Mouse (Mus musculus) left cerebral cortex, postnatal 36 days (tissue): ENCODE measurements at regions not wholly inside any gene's neighbourhood (a gene's known extent, or its start where the extent isn't known, plus 50 kb on each side); places are given as distances from the start of the nearest gene placed in this dataset.

ENCODE experiments used
- DNase-seq, 2 experiments: peaks; one replicate each; pipeline ENCODE4 v3.0.0; 2021 to 2022; ENCODE audit warnings: low spot score in 2 of 2, mixed read lengths in 1 of 2
- intact Hi-C: fragments of 180-260 bp; cut with DNase I; formaldehyde crosslinking; loops from one replicate; pipeline ENCODE4 v1.15.1; 2025

- intact Hi-C loops: no loop called here
- no peak for DNase-seq
These were observed 56.4 kb upstream of the Ddhd1 start for GRCm38 (mm10) chr14:45714311-45714710.

DNA sequence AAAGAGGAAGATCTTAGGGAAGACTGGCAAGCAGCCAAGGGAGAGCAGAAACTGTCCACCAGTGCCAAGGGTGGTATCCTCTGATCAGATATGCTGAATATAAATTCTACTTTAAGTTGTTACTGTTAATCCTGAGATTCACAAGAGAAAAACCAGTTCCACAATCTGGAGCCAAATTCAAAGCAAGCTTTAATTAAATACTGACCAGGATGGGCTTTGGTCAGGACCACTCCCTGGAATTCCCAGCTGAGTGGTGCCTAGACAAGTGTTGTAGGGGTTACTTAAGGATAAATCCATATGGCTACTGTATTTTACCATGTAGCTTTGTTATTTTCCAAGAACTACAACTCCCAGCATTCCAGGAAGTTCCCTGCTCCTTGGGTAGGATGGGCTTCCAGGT lies 56.8 kb upstream of the Ddhd1 start:
- no peak for DNase-seq
- intact Hi-C loops: no loop called here

- DNase-seq: no peak
- intact Hi-C loops: no loop called here
These were observed 58.2 kb upstream of the Ddhd1 start for GRCm38 (mm10) chr14:45716100-45716499.

GRCm38 (mm10) chr14:45722887-45723286 lies 64.9 kb upstream of the Ddhd1 start:
- intact Hi-C loops: no loop called here
- no peak for DNase-seq

DNA sequence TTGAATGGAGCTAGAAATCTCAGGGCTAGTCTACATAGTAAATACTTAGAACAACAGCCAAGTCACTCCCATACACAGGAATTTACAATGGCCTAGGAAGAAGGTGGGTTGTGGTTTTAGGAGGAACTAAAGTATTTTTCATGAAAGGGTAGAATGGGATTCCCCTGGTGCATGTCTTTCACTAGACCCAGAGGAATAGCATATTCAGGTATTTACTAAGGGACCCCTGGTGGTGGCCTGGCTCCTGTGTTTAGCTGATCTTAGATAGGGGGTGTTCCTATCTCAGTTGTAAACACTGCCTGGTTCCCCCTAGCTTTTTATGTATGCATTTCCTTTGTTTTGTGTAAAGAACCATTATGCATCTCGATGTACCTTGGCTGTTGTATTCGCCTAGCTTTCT lies 66.4 kb upstream of the Ddhd1 start:
- no peak for DNase-seq
- intact Hi-C loops: no loop called here

DNA sequence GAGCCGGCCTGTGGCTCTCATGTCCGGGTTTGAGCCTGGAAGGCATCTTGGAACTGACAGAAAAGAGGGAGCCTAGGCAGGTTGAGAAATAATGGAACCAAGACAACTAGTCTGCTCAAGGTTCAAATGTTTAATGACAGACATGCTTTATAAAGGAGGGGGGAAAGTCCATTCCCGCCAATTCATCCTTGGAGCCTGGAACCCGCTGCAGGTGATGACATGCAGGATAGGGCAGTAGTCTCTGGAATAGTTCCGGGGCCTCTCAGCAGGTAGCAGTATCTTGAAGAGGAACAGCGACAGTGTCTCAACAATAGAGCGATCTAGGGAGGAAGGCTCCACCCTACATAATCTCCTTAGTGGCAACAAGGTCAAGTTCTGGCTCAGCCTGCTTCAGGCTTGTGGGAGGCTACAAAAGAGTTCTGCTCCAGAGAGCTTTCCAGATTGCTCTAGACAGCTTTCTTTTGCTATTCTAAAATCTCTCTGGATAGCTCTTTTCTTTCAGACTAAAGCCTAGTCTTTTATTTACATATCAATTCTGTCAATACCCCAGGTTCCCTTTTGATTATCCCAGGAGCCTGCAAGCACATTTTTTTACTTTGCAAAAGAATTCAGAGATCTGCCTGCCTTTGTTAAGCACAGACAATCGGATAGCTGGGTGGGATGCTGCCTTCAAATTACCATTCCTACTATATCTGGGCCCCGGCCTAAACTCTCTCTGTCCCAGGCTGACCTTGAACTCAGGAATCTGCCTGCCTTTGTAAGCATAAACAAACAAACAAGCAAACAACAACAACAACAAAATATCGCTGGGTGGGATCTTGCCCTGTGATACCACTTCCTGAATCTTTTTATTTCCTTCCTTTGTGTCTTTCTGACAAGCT lies 76.8 kb upstream of the Ddhd1 start:
- intact Hi-C loops: no loop called here
- no peak for DNase-seq

DNA sequence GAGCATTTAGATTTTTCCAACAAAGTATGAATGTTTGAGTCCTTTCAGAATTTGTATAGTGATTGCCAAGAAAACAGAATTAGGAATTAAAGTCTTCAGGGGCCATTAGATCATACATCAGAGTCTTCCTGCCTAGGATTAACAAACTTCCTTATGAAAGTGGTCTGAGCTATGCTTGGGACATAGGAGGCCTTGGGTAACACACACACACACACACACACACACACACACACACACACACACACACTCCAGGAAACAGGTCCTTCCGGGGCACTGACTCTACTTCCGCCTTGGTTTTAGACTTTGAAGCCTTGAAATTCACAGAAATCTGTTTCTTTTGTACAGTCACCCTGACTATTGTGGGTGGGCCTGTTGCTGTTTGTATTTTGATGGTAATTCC lies 80.0 kb upstream of the Ddhd1 start:
- intact Hi-C loops: no loop called here
- DNase-seq: no peak

- intact Hi-C loops: no loop called here
- DNase-seq: no peak
These were observed 81.7 kb upstream of the Ddhd1 start for GRCm38 (mm10) chr14:45739638-45740037.

DNA sequence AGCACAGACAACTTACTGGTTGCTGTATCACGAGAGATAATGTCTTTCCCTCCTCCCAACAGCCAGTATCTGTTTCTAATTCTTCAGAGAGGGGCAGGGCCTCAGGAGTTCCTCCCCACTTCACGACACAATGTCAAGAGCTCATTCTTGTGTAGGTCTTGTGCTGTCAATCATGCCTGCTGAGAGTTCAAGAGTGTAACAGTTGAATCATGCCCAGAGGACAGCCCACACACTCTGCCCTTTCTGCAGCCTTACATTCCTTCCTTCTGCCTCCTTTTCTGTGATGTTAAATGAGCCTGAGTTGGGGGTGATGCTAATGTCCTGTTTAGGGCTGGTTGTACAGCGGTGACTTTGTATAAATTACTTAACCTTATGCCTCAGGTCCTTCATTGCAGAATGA lies 82.7 kb upstream of the Ddhd1 start:
- DNase-seq: no peak
- intact Hi-C loops: no loop called here

DNA sequence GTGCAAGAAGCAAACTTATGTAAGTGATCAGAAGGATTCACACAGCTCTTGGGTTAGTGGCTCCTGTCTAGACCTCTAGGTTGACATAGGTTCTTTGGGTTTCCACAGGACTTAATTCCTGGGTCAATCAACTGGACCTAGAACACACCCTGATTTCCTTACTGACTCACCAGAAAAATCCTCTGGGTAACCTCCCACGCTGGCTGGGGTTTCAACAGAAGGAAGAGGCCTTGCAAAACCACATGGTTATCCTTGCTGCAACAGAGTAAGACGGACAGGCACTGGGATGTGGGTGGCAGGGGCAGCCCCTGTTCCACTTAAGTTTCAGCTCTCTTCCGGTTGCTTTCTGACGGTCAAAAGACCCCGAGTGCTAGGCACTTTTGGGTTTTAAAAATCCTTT lies 88.2 kb upstream of the Ddhd1 start:
- no peak for DNase-seq
- intact Hi-C loops: no loop called here

GRCm38 (mm10) chr14:45757376-45757775 lies 99.4 kb upstream of the Ddhd1 start:
- DNase-seq: no peak
- intact Hi-C loops: no loop called here

GRCm38 (mm10) chr14:45760890-45761680 lies 103.1 kb upstream of the Ddhd1 start:
- intact Hi-C loops: no loop called here
- DNase-seq: no peak

DNA sequence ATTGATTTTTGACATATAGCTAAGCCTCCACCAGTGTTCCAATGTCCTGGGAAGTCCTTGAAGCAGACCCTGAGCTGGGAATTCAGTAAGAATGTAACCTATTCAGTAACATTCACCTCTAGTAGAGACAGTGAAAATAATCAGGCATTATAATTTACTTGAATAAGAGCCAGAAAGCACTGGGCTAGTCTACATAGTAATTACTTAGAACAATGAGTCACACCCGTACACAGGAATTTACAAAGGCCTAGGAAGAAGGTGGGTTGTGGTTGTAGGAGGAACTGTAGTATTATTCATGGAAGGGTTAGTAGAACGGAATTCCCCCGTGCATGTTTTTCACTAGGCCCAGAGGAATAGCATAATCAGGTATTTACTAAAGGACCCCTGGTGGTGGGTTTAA lies 106.3 kb upstream of the Ddhd1 start:
- no peak for DNase-seq
- intact Hi-C loops: no loop called here

- DNase-seq: no peak
- intact Hi-C loops: loop anchor here (5.0 kb wide), 1 partner anchor 956 kb away; no protein-coding TSS in a partner anchor
These were observed 108.6 kb upstream of the Ddhd1 start for GRCm38 (mm10) chr14:45766582-45766981.

GRCm38 (mm10) chr14:45772665-45773277 lies 114.8 kb upstream of the Ddhd1 start:
- intact Hi-C loops: loop anchor here (2.0 to 10.0 kb wide), 2 partner anchors 218 to 350 kb away; no protein-coding TSS in a partner anchor
- DNase-seq: peak; percentile 43 to 54

DNA sequence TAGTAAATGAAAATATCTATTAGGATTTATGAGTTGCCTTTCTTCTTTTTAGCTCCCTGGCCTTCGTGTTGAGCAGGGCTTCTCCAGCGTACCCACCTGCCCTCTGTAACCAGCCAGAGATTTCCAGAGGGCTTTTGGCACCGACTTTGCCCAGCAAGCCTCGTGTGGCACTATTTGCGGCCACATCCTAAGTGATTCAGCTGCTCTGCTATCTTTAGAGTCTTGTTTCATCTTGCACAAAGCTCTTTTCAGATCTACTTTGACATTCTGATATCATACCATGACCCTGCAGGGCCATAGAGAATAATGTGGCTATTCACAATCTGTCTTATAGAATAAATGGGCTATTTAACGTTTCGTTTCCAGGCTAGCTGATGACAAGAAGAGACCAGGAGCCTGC lies 115.4 kb upstream of the Ddhd1 start:
- intact Hi-C loops: loop anchor here (2.0 to 10.0 kb wide), 2 partner anchors 219 to 351 kb away; no protein-coding TSS in a partner anchor
- DNase-seq: no peak

GRCm38 (mm10) chr14:45781850-45782249 lies 123.9 kb upstream of the Ddhd1 start:
- intact Hi-C loops: no loop called here
- DNase-seq: no peak

DNA sequence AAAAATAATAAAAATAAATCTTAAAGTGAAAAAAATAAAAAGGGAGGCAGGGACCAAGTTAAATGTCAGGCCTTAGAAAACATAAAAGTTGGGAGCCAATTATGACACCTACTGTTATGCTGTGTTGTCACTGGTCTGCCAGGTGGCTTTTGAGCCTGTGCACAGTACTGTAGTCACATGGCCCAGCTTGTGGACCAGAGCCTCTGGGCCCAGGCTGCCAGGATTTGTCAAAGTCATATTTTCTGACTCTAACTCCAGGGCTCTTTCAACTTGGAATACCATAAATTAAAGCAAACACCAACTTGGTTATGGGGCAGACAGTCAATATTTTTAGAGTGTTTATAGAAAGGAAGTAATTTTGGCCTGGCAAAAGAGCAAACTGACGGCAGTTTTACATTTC lies 137.0 kb upstream of the Ddhd1 start:
- intact Hi-C loops: no loop called here
- DNase-seq: no peak

GRCm38 (mm10) chr14:45796665-45797319 lies 138.8 kb upstream of the Ddhd1 start:
- intact Hi-C loops: no loop called here
- no peak for DNase-seq

DNA sequence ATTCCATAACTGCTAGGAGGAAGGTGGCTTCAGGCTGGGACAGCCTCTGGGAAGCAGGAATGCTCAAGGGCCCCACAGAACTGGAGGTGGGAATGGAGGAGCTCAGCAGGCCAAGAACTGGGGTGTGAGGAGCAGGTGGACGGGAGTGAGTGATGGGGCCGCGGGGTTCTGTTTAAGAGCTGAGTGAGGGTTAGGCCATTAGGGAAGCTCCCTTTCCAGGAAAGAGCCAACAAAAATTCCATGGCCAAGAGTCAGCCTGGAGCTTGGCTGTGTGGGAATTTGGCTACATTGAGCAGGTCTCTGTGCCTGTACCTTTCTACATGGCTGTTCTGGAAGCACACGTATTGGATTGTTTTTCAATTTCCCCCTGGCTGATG lies 139.4 kb upstream of the Ddhd1 start:
- intact Hi-C loops: no loop called here
- no peak for DNase-seq
